10 mouse cellular contexts compared by ENCODE assay signal in the genomic region with DNA sequence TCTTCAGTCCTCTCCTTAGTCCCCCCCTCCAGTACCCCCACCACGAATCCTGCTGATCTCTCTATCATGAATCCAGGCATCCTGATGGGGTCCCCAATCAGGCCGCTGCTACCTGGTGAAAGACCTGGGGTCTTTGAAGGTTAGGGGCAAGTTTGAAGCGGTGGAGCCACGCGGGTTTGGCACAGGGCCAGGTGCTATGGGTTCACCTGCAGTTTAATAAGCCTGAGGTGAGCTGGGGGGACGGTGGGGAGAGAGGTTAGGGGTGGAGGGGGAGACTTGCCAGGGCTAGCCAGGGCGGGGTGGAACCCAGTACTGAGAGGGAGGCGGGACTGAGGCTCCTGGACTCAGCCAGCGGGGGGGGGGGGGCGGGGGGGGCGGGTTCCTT. TPM values are rescaled to one million over a fixed set of nuclear protein-coding genes. Genes with fewer than 3 reads are reported as not detected.
DNase-seq lines count a peak whose midpoint lies in the region; ATAC-seq lines count a peak whose summit lies in the region.
"Had no signal": no experiment of that assay in that cellular context is flagged by ENCODE, and none has a peak within 500 bp of the region (broad histone marks: within the 10 kb centered on the region; RNA-seq: fewer than 3 reads in every experiment).

No protein-coding gene starts in this region.

- no peak overlapping the region for H3K27ac ChIP-seq in kidney, embryonic 14.5 days (ENCODE audit: low read depth, low read length)
- H3K27ac ChIP-seq in embryonic facial prominence, embryonic 13.5 days = peak overlapping the region; percentile 66
- no peak overlapping the region for H3K27ac ChIP-seq in hindbrain, embryonic 16.5 days (ENCODE audit: low read depth, low read length)
- H3K27ac ChIP-seq: gastrocnemius, adult 2 months; liver, embryonic 14.5 days had no signal

- H3K27me3 ChIP-seq in kidney, embryonic 14.5 days (ENCODE audit: control insufficient read depth, insufficient read depth, low read length) = peaks cover 96% of the 10 kb centered on the region
- peaks cover 100% of the 10 kb centered on the region for H3K27me3 ChIP-seq in embryonic facial prominence, embryonic 13.5 days
- peaks cover 68% of the 10 kb centered on the region for H3K27me3 ChIP-seq in hindbrain, embryonic 16.5 days (replicated peaks; ENCODE audit: control insufficient read depth, insufficient read depth, low read length)

- intact Hi-C loops in left cerebral cortex, postnatal 4 days (cut with DNase I) = no loop called here
- intact Hi-C loops in left cerebral cortex, postnatal 36 days (cut with DNase I) = no loop called here

- peak overlapping the region; percentile 40 for H3K4me2 ChIP-seq in kidney, embryonic 14.5 days (replicated peaks; ENCODE audit: low read depth, low read length)
- H3K4me2 ChIP-seq in embryonic facial prominence, embryonic 13.5 days = peak overlapping the region; percentile 88
- peak overlapping the region; percentile 66; the same call in 1 of the 2 replicates for H3K4me2 ChIP-seq in hindbrain, embryonic 16.5 days (ENCODE audit: low read length)

- no peak overlapping the region for H3K9ac ChIP-seq in kidney, embryonic 14.5 days (ENCODE audit: low read depth, low read length)
- 0 out of 2 replicates have a peak overlapping the region, but pooled peaks have one; percentile 51 for H3K9ac ChIP-seq in embryonic facial prominence, embryonic 13.5 days
- H3K9ac ChIP-seq in hindbrain, embryonic 16.5 days (ENCODE audit: low read depth, low read length) = no peak overlapping the region; the same call in 1 of the 2 replicates
- H3K9ac ChIP-seq: liver, embryonic 14.5 days had no signal

- no peak for DNase-seq in kidney, postnatal 10 days
- peak; percentile 22 for DNase-seq in naive thymus-derived CD4-positive, alpha-beta T cell, adult 2 months (ENCODE audit: low read depth)
- no peak for DNase-seq in left cerebral cortex, postnatal 4 days
- DNase-seq in left cerebral cortex, postnatal 36 days (ENCODE audit: low spot score in 2 of 2) = no peak
- no peak for DNase-seq in thymus, postnatal 14 days
- DNase-seq: gastrocnemius, adult 2 months had no signal

- 9% methylated on average over 9 of the region's 11 CpGs for WGBS in kidney, embryonic 14.5 days
- 2% methylated on average over 7 of the region's 11 CpGs for WGBS in embryonic facial prominence, embryonic 13.5 days
- 5% methylated on average over 8 of the region's 11 CpGs for WGBS in hindbrain, embryonic 16.5 days

- H3K4me3 ChIP-seq in kidney, embryonic 14.5 days (ENCODE audit: low read length) = 0 out of 2 replicates have a peak overlapping the region, but pooled peaks have one; percentile 25
- peak overlapping the region; percentile 34 for H3K4me3 ChIP-seq in embryonic facial prominence, embryonic 13.5 days
- no peak overlapping the region; the same call in 1 of the 2 replicates for H3K4me3 ChIP-seq in hindbrain, embryonic 16.5 days (ENCODE audit: low read length)

- H3K36me3 ChIP-seq in kidney, embryonic 14.5 days (ENCODE audit: control insufficient read depth, insufficient read depth, low read length) = no peaks in the 10 kb centered on the region
- no peaks in the 10 kb centered on the region for H3K36me3 ChIP-seq in embryonic facial prominence, embryonic 13.5 days
- H3K36me3 ChIP-seq in hindbrain, embryonic 16.5 days (ENCODE audit: control insufficient read depth, insufficient read depth, low read length) = no peaks in the 10 kb centered on the region

- peaks cover 16% of the 10 kb centered on the region for H3K4me1 ChIP-seq in kidney, embryonic 14.5 days (ENCODE audit: control insufficient read depth, insufficient read depth, low read length)
- H3K4me1 ChIP-seq in embryonic facial prominence, embryonic 13.5 days = peaks cover 71% of the 10 kb centered on the region
- H3K4me1 ChIP-seq in hindbrain, embryonic 16.5 days (ENCODE audit: control insufficient read depth, insufficient read depth, low read depth, low read length) = peaks cover 28% of the 10 kb centered on the region

- H3K9me3 ChIP-seq in kidney, embryonic 14.5 days (ENCODE audit: control insufficient read depth, low read length) = no peaks in the 10 kb centered on the region
- no peaks in the 10 kb centered on the region for H3K9me3 ChIP-seq in embryonic facial prominence, embryonic 13.5 days
- H3K9me3 ChIP-seq in hindbrain, embryonic 16.5 days (ENCODE audit: control insufficient read depth, low read length) = no peaks in the 10 kb centered on the region

- ATAC-seq in kidney, embryonic 14.5 days (ENCODE audit: low FRiP score, low TSS enrichment) = no peak
- no peak for ATAC-seq in embryonic facial prominence, embryonic 13.5 days (ENCODE audit: insufficient number of reproducible peaks, insufficient read depth, low FRiP score, low TSS enrichment, low read depth)
- ATAC-seq in hindbrain, embryonic 16.5 days = no peak

RNA-seq across cellular contexts. Expression of gene Wnt10a, which starts 3.8 kb away (rescaled TPM):
- polyA plus RNA-seq in kidney, embryonic 14.5 days (2014; fragmentation: Nextera tagmentation; extraction: Ambion mirVana) = 0.70 and 0.91 TPM in 2 replicates
- 5.4 and 6.9 TPM in 2 replicates for polyA plus RNA-seq in embryonic facial prominence, embryonic 13.5 days (2015; fragmentation: Nextera tagmentation; extraction: Ambion mirVana)
- polyA plus RNA-seq in hindbrain, embryonic 16.5 days (2015; fragmentation: Nextera tagmentation; extraction: Ambion mirVana) = 0.40 TPM in 2 replicates
- under 1 TPM in 1 of 2 experiments, not detected in 1; 0.38 TPM for total RNA-seq in left cerebral cortex, postnatal 4 days (2021)
- 10 to 100 TPM in 1 of 2 experiments, 1 to 10 TPM in 1; 8.5 to 12.7 TPM for total RNA-seq in left cerebral cortex, postnatal 36 days (2021)
- polyA plus RNA-seq: liver, embryonic 14.5 days had no signal

RNA-seq across cellular contexts. Expression of gene Wnt6, which starts 23.4 kb away (rescaled TPM):
- polyA plus RNA-seq in kidney, embryonic 14.5 days (2014; fragmentation: Nextera tagmentation; extraction: Ambion mirVana) = 3.1 and 3.4 TPM in 2 replicates
- 49.1 and 55.5 TPM in 2 replicates for polyA plus RNA-seq in embryonic facial prominence, embryonic 13.5 days (2015; fragmentation: Nextera tagmentation; extraction: Ambion mirVana)
- polyA plus RNA-seq in hindbrain, embryonic 16.5 days (2015; fragmentation: Nextera tagmentation; extraction: Ambion mirVana) = 4.9 and 6.1 TPM in 2 replicates
- 1 to 10 TPM; 3.5 to 5.1 TPM for total RNA-seq in left cerebral cortex, postnatal 4 days (2021)
- 1 to 10 TPM; 1.4 to 4.0 TPM for total RNA-seq in left cerebral cortex, postnatal 36 days (2021)

RNA-seq across cellular contexts. Expression of gene Prkag3, which starts 46.1 kb away (rescaled TPM):
- 0.13 and 0.15 TPM in 2 replicates for polyA plus RNA-seq in kidney, embryonic 14.5 days (2014; fragmentation: Nextera tagmentation; extraction: Ambion mirVana)
- 0.25 and 0.35 TPM in 2 replicates for polyA plus RNA-seq in embryonic facial prominence, embryonic 13.5 days (2015; fragmentation: Nextera tagmentation; extraction: Ambion mirVana)
- polyA plus RNA-seq in hindbrain, embryonic 16.5 days (2015; fragmentation: Nextera tagmentation; extraction: Ambion mirVana) = 0.13 and 0.36 TPM in 2 replicates
- not detected for total RNA-seq in left cerebral cortex, postnatal 4 days (2021)
- total RNA-seq in left cerebral cortex, postnatal 36 days (2021) = under 1 TPM in 1 of 2 experiments, not detected in 1; 0.14 TPM
- polyA plus RNA-seq: liver, embryonic 14.5 days had no signal

RNA-seq across cellular contexts. Expression of gene Cdk5r2, which starts 59.6 kb away (rescaled TPM):
- 0.07 TPM in 1 of 2 replicates, not detected in the other for polyA plus RNA-seq in kidney, embryonic 14.5 days (2014; fragmentation: Nextera tagmentation; extraction: Ambion mirVana)
- 0.10 and 0.14 TPM in 2 replicates for polyA plus RNA-seq in embryonic facial prominence, embryonic 13.5 days (2015; fragmentation: Nextera tagmentation; extraction: Ambion mirVana)
- 8.4 and 9.4 TPM in 2 replicates for polyA plus RNA-seq in hindbrain, embryonic 16.5 days (2015; fragmentation: Nextera tagmentation; extraction: Ambion mirVana)
- total RNA-seq in left cerebral cortex, postnatal 4 days (2021) = 100 to 1,000 TPM; 227 to 230 TPM
- total RNA-seq in left cerebral cortex, postnatal 36 days (2021) = 100 to 1,000 TPM; 384 to 481 TPM
- total RNA-seq: gastrocnemius, adult 2 months had no signal
